Mouse (Mus musculus) midbrain, postnatal 0 days (tissue): ENCODE measurements around the gene Myrfl. TPM values are rescaled to one million over a fixed set of nuclear protein-coding genes. Genes with fewer than 3 reads are reported as not detected.

Experiments used
- ATAC-seq: fragments of 200-750 bp; cut with Nextera tagmentation; 2 replicates; pipeline ENCODE4 v1.8.0; 2017; ENCODE audit warnings: moderate number of reproducible peaks, mild to moderate bottlenecking, moderate TSS enrichment, moderate library complexity; ENCODE audit not compliant: low FRiP score
- DNase-seq: peaks from one replicate; pipeline ENCODE4 v3.0.0-alpha.2; 2015; ENCODE audit warnings: low spot score
- H3K27ac ChIP-seq: fragments of 300-500 bp; sonication (generic); 2 replicates; pipeline ENCODE4 v1.5.1; 2014; ENCODE audit warnings: low read depth, mild to moderate bottlenecking, low read length, mixed read lengths
- H3K27me3 ChIP-seq: fragments of 300-500 bp; sonication (generic); 2 replicates; pipeline ENCODE4 v1.6.1; 2014; ENCODE audit warnings: low read length, control low read depth, mixed read lengths; ENCODE audit not compliant: insufficient read depth
- H3K36me3 ChIP-seq: fragments of 300-500 bp; sonication (generic); 2 replicates; pipeline ENCODE4 v1.6.1; 2014; ENCODE audit warnings: low read length, control low read depth, mixed read lengths; ENCODE audit not compliant: insufficient read depth
- H3K4me1 ChIP-seq: fragments of 300-500 bp; sonication (generic); 2 replicates; pipeline ENCODE4 v1.6.1; 2014; ENCODE audit warnings: mild to moderate bottlenecking, control low read depth, antibody characterized with exemption, low read length, mixed read lengths; ENCODE audit not compliant: insufficient read depth
- H3K4me2 ChIP-seq: fragments of 300-500 bp; sonication (generic); 2 replicates; pipeline ENCODE4 v1.6.1; 2014; ENCODE audit warnings: low read depth, mild to moderate bottlenecking, low read length, mixed read lengths; ENCODE audit not compliant: poor library complexity, severe bottlenecking
- H3K4me3 ChIP-seq: fragments of 300-500 bp; sonication (generic); 2 replicates; pipeline ENCODE4 v1.5.1; 2014; ENCODE audit warnings: low read depth, mild to moderate bottlenecking, low read length, moderate library complexity
- H3K9ac ChIP-seq: fragments of 300-500 bp; sonication (generic); replicated peaks from 2 replicates; pipeline ENCODE4 v1.6.1; 2014; ENCODE audit warnings: mild to moderate bottlenecking, low read length, moderate library complexity, mixed read lengths; ENCODE audit not compliant: poor library complexity, severe bottlenecking
- H3K9me3 ChIP-seq: fragments of 300-500 bp; sonication (generic); 2 replicates; pipeline ENCODE4 v1.6.1; 2016; ENCODE audit warnings: low read length, control low read depth
- CTCF ChIP-seq: IDR thresholded peaks from 2 replicates; pipeline ENCODE4 v1.5.1; 2016; ENCODE audit warnings: antibody characterized with exemption, mild to moderate bottlenecking
- WGBS: fragments of 180-500 bp; shearing (Covaris S2); extraction: QIAGEN DNeasy Blood & Tissue Kit; methylation state at CpG from one replicate; pipeline ENCODE4 v1.1.7; 2014; 5-methylcytosine and 5-hydroxymethylcytosine counted together
- polyA plus RNA-seq: library from polyadenylated mRNA; unstranded; fragments of >200 nt; fragmentation: Nextera tagmentation; extraction: Ambion mirVana; gene quantifications from 2 replicates; pipeline ENCODE4 v1.2.1, GENCODE M21; 2015
- total RNA-seq: library from RNA; depleted of rRNA; stranded (reverse); fragments of >200 nt; gene quantifications from 2 replicates; pipeline ENCODE4 v1.2.3, GENCODE M21; 2014

Myrfl gene
- total and polyA plus RNA-seq, 2 experiments from 2014 or later = 0.09 to 0.11 TPM

DNA sequence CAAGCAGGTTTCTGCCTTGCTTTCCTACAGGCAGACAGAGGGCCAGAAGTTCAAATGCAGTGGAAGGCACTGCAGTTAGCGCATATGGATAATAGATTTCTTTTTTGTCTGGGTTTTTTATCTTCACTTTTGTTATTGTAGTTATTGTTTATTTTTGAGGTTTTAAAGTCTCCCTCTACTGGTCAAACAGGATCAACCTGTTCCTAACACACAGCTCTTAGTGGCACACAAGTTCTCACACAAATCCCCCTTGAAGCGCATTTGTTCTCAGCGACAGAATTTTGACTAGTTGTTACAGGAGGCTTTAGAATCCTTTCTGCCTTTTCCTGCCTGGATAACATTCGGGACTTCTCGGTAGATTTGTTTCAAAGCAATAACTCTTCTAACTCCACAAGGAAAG, 13.2 kb downstream of the Myrfl start:
- Histone ChIP-seq H3K4me1 (no peaks in the 10 kb centered on the region), H3K4me2 (no peak overlapping the region), H3K27me3 (no peaks in the 10 kb centered on the region), H3K4me3 (no peak overlapping the region), H3K9ac (no peak overlapping the region), H3K9me3 (no peaks in the 10 kb centered on the region), H3K36me3 (no peaks in the 10 kb centered on the region), H3K27ac (no peak overlapping the region)
- TF ChIP-seq CTCF = peak; percentile 30; the same call in 1 of the 2 replicates
- DNase-seq (no peak), ATAC-seq (no peak)
- 66% methylated on average over 5 of the region's 5 CpGs for WGBS

DNA sequence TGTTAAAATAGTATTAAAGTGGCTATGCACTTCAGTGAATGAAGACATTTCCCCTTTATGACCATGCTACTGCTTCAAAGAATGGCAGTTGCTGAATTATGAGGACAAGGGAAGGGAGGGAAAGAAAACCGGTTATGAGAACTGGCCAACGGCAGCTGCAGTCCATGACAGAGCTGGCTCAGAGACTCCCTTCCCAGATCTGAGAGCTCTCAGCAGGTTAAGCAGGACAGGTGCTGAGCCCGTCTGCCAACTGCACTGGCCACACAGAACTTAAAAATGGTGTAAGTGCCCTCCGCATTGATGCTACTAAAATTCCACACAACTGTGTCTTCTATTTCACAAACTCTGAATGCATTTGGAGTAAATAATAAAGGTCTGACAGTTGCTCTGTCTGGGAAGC, 19.3 kb downstream of the Myrfl start:
- ATAC-seq = no peak
- Histone ChIP-seq H3K9ac (no peak overlapping the region), H3K4me3 (no peak overlapping the region), H3K4me2 (no peak overlapping the region), H3K27me3 (no peaks in the 10 kb centered on the region), H3K36me3 (no peaks in the 10 kb centered on the region), H3K4me1 (no peaks in the 10 kb centered on the region), H3K9me3 (no peaks in the 10 kb centered on the region), H3K27ac (no peak overlapping the region)
- no peak for DNase-seq
- TF ChIP-seq CTCF = no peak
- 93% methylated on average over 4 of the region's 4 CpGs for WGBS

DNA sequence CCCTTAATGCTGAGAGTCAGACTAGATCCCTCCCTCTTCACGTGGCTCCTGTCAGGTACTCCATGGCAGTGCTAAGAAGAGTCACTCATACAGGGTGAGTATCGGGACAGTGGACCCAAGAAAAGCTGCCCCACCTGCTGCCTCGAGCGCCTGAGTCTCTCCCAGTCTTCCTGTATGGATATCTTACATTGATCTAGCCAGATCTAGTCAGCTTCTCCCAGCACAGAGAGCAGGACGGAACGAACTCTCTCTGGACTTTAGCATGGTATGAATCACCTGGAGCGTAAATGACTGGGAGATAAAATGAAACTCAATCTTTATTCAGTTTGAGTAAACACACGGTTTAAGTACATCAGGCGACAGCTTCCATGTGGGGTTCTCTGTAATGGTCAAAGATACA, 22.2 kb downstream of the Myrfl start:
- no peak for TF ChIP-seq CTCF
- no peak overlapping the region for H3K9ac ChIP-seq
- H3K27me3 ChIP-seq = no peaks in the 10 kb centered on the region
- no peaks in the 10 kb centered on the region for H3K36me3 ChIP-seq
- 89% methylated on average over 9 of the region's 9 CpGs for WGBS
- no peak overlapping the region for H3K4me2 ChIP-seq
- DNase-seq (no peak), ATAC-seq (no peak)
- no peak overlapping the region for H3K4me3 ChIP-seq
- H3K27ac ChIP-seq = no peak overlapping the region
- no peaks in the 10 kb centered on the region for H3K9me3 ChIP-seq
- no peaks in the 10 kb centered on the region for H3K4me1 ChIP-seq

- no peak overlapping the region for H3K4me2 ChIP-seq
- H3K27me3 ChIP-seq = no peaks in the 10 kb centered on the region
- ATAC-seq (no peak), DNase-seq (no peak)
- H3K36me3 ChIP-seq = no peaks in the 10 kb centered on the region
- H3K4me3 ChIP-seq = no peak overlapping the region
- H3K27ac ChIP-seq = no peak overlapping the region
- H3K9me3 ChIP-seq = no peaks in the 10 kb centered on the region
- no peak for TF ChIP-seq CTCF
- WGBS = 68% methylated on average over 14 of the region's 14 CpGs
- no peaks in the 10 kb centered on the region for H3K4me1 ChIP-seq
- no peak overlapping the region for H3K9ac ChIP-seq
Measured at GRCm38 (mm10) chr10:116872016-116872410, 24.7 kb downstream of the Myrfl start.

- Histone ChIP-seq H3K4me2 (no peak overlapping the region), H3K9me3 (no peaks in the 10 kb centered on the region), H3K27ac (no peak overlapping the region), H3K36me3 (no peaks in the 10 kb centered on the region), H3K27me3 (no peaks in the 10 kb centered on the region), H3K9ac (no peak overlapping the region), H3K4me1 (no peaks in the 10 kb centered on the region), H3K4me3 (no peak overlapping the region)
- peak; percentile 86 for DNase-seq
- no peak for TF ChIP-seq CTCF
- 0 out of 2 replicates have a peak, but pooled peaks have one; percentile 38 for ATAC-seq
- 80% methylated on average over 12 of the region's 12 CpGs for WGBS
Measured at GRCm38 (mm10) chr10:116871329-116872015, 25.2 kb downstream of the Myrfl start.

- Histone ChIP-seq H3K27me3 (no peaks in the 10 kb centered on the region), H3K4me1 (no peaks in the 10 kb centered on the region), H3K9me3 (no peaks in the 10 kb centered on the region), H3K27ac (no peak overlapping the region), H3K36me3 (no peaks in the 10 kb centered on the region), H3K4me3 (no peak overlapping the region), H3K9ac (no peak overlapping the region), H3K4me2 (no peak overlapping the region)
- no peak for ATAC-seq
- no peak for TF ChIP-seq CTCF
- whole genome bisulfite sequencing = 78% methylated on average over 6 of the region's 6 CpGs
- DNase-seq = no peak
Measured at GRCm38 (mm10) chr10:116870819-116871218, 25.9 kb downstream of the Myrfl start.
